Mouse (Mus musculus) cortical plate, adult 2 months (tissue): ENCODE data around the gene Fgf15.
"Not testable (repeated sequence)": the region's sequence is repeated elsewhere in the genome, so short reads cannot be mapped to it uniquely, and the experiment has no call there.

Experiments
- CTCF ChIP-seq: fragments of 200-500 bp; IDR thresholded peaks from 2 replicates; pipeline ENCODE4 v1.5.1; 2011; ENCODE audit warnings: mild to moderate bottlenecking, control low read depth, low read length; ENCODE audit not compliant: insufficient read depth; ENCODE audit errors: extremely low read depth
- POLR2A ChIP-seq: fragments of 200-500 bp; IDR thresholded peaks from 2 replicates; pipeline ENCODE4 v1.6.1; 2011; ENCODE audit warnings: mild to moderate bottlenecking, low read length, control low read depth; ENCODE audit not compliant: insufficient read depth; ENCODE audit errors: extremely low read depth

- not testable (repeated sequence) for TF ChIP-seq POLR2A, CTCF
These were observed 9.2 kb downstream of the Fgf15 start for GRCm38 (mm10) chr7:144905514-144905913.
